Mouse (Mus musculus): ENCODE results near the gene Nfia.

Nfia gene

DNA sequence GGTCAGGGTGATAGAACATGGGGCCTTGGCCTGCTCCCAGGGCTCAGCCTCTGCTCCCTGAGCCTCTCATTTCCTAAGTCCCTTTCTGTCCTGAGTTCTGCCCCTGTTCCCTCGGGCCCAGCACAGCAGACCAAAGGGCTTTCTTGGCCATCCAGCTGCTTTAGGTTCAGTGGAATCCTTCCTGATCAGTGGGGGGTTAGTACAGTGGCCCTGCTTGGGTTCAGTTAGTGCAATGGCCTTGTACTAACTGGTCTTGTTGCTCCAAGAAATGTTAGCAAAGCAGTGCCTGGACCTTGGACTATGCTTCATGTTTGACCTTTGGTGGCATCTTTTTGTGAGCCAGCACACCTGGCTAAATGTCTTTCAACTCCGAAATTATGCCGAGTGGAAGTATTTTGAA lies 66.1 kb downstream of the Nfia start:
- no peak for DNase-seq (ENCODE audit: low spot score in 2 of 2)

- DNase-seq (ENCODE audit: low spot score in 2 of 2) = no peak
These were observed 67.0 kb downstream of the Nfia start for GRCm38 (mm10) chr4:97839406-97840101.

DNA sequence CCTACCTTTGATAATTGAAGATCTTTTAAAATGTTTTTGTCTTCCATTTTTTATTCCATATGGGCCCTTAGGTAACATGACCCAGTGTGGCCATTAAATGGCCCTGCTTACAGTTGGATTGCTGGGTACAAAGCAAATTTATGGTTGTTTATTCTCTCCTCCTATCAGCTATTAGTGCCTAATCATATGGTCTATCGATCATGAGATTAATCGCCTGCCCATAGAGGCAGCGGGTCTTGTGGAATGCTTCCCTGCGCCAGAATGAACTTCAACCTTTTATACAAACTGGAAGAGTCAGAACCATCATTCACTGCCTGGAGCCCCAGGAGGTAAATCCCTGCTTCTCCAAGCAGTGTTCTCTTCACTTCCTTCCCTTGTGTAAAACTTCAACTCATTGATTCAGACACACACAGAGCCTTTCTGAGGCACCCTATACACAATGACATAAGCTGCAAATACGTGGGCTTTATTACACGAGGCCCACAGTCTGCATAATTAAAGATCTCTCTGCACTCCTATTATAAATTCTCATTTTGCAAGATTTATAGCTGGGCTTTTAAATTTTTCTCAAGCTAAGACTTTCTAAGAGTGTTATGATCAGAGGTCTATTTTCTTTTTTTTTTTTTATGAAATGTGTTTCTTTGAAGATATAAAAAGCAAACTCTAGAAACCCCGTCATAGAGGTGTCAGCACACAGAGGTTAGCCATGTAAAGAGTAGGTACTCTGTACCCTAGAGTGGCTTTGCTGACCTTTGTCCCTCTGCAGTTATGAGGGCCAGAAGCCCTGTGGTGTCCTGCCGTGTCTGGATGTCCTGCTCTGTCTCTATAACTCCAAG lies 67.9 kb downstream of the Nfia start:
- DNase-seq (ENCODE audit: low spot score in 2 of 2) = no peak

GRCm38 (mm10) chr4:97841063-97841595 lies 68.6 kb downstream of the Nfia start:
- no peak for DNase-seq (ENCODE audit: low spot score in 2 of 2)

GRCm38 (mm10) chr4:97841745-97842144 lies 69.2 kb downstream of the Nfia start:
- no peak for DNase-seq (ENCODE audit: low spot score in 2 of 2)

DNA sequence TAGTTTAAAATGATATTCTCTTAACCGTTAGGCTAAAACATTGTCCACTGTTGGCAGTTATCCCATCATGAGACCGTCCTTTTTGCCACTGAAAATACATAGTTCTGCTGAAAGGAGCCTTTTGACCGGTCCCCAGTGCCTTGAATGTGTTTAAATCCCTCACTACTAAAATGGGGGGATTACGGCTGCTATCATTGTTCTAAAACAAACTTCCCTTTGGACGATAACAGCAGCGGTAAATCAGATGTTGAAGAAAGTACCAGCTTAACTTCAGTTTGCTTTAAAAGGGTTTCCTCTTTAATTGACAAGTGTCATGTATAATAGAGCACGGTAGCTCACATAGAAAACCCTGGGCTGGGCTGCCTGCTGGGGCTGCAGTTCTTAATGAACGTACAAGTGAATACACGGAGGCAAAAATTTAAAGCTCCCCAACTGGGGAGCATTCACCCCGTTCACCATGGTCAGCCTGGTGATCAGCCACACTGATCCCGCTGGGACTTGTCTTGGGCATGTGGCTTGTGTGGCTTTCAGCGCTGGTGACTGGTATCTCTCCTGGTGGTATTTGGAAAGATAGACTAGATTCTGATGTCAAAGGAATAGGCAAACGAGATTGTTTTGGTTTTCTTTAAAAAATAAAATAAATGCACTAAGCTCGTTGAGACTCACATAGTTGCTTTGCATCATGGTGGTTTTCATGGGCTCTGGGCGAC lies 71.6 kb downstream of the Nfia start:
- no peak for DNase-seq (ENCODE audit: low spot score in 2 of 2)

GRCm38 (mm10) chr4:97844899-97845298 lies 72.4 kb downstream of the Nfia start:
- no peak for DNase-seq (ENCODE audit: low spot score in 2 of 2)

GRCm38 (mm10) chr4:97847653-97848052 lies 75.1 kb downstream of the Nfia start:
- DNase-seq (ENCODE audit: low spot score in 2 of 2) = no peak

DNA sequence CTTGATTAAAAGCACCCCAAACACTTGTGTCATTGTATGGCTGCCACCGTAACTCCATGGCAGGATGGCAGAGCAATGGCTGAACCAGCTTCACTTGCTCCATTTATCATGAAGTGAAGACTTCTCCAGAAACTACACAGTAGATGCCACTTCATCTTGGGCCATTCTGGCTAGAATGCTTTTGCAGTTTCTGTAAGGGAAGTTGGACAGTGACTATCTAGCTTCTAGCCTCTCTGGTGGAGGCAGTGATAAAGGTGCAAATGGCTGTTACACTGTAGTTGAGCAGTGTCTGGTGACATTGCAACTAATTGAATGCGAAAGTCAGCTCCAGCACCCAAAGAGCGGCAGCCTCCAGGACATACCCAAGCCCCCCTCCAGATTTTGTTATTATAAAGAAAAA lies 78.5 kb downstream of the Nfia start:
- DNase-seq (ENCODE audit: low spot score in 2 of 2) = no peak

DNA sequence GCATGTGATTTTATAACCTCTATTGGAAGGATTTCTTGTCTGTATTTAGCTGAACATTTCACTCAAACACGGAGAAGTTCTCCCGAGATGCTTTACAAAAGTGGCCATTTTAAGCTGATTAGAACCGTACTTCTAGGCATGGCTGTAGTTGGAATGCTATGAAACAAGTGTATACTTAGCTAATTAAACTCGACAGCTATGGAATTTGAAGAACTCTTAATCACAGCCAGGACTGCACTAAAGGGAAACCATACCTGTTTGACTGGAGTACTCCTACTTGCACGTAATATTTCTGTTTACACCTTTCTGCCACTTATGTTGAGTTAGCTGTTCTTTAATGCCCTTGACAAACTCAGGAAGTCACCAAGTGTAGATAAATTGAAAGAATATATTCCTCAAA lies 79.2 kb downstream of the Nfia start:
- no peak for DNase-seq (ENCODE audit: low spot score in 2 of 2)

DNA sequence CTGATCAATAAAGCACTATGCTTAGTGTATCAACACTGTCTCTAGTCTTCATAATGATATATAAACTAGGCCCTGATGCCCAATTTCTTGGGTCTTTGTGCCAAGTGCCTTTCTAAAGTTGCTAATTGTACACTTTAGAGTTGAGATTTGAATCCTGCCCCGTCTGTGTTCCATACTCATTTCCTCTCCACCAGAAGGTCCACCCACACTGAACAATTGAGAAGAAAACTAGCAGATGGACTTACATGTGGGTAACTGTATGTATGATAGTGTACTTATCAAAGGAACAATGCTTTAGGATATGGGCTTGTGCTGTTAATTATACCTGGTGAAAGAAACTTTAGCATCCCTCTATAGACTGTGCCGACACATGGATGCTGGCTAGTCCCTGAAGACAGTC lies 80.1 kb downstream of the Nfia start:
- no peak for DNase-seq (ENCODE audit: low spot score in 2 of 2)

GRCm38 (mm10) chr4:97854779-97855178 lies 82.2 kb downstream of the Nfia start:
- no peak for DNase-seq (ENCODE audit: low spot score in 2 of 2)

DNA sequence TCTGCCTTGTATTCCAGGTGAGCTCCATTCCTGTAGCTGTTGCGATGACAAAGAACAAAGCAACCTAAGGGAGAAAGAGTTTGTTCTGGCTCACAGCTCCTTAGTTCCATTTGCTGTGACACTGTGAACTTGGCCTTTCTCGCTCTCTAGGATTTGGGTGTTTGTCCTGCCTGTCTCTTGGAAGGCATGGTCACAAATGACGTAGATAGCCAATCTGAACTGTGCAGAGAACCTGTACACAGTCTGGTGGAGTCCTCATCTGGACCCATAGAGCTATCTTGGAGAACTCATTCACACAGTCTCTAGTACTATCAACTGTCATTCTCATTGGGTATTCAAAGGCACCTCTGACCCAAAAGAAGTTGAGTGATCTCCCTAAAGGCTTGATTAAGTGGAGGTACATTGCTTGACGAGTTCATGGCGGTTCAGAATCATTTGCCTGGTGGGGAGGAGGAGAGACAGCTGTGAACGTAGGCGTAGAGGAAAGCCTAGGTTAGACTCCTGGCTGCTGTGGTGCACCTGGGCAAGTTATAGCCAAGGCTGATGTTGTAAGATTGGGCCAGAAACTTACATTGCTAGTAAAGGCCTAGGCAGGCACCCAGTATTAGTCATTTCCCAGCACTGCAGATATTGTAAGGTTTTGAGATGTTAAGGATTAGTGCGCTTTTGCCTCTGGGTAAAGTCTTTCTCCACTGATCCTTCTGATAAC lies 83.3 kb downstream of the Nfia start:
- no peak for DNase-seq (ENCODE audit: low spot score in 2 of 2)

DNA sequence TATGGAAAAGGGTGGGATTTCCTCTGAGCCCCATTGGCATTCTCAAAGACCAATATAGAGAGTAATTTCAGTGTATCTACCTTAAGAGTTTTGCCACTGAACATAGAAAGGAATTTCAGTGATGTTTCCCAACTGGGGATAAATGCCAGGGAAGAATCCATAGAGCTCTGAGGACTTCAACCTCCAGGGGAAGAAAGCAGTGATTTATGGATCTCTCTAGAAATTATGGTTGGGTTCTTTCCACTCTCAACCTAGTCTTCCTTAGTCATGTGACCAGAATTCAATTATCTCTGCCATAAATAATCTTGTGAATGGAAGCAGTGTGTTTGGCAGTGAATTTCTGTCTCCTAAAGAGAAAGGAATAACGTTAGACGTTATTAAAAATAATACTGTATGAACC lies 85.0 kb downstream of the Nfia start:
- no peak for DNase-seq (ENCODE audit: low spot score in 2 of 2)

DNA sequence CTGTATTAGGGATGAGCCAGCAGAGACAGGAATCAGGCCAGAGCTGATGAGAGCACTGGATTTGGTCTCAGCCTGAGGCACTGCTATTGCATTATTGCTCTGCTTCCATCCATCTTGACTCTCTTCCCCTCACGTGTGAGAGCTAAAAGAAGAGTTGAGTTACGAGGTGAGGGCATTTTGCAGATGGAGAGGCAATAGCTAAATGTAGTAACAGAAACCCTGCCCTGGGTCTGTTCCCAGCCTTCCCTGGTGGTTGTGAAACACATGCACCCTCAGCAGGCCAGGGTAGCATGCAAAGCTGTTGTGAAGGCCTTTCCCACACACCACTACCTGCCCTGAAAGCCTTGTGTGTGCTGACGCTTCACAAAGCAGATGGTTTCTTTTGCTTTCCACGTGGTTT lies 86.9 kb downstream of the Nfia start:
- DNase-seq (ENCODE audit: low spot score in 2 of 2) = no peak

GRCm38 (mm10) chr4:97860376-97860775 lies 87.8 kb downstream of the Nfia start:
- no peak for DNase-seq (ENCODE audit: low spot score in 2 of 2)

DNA sequence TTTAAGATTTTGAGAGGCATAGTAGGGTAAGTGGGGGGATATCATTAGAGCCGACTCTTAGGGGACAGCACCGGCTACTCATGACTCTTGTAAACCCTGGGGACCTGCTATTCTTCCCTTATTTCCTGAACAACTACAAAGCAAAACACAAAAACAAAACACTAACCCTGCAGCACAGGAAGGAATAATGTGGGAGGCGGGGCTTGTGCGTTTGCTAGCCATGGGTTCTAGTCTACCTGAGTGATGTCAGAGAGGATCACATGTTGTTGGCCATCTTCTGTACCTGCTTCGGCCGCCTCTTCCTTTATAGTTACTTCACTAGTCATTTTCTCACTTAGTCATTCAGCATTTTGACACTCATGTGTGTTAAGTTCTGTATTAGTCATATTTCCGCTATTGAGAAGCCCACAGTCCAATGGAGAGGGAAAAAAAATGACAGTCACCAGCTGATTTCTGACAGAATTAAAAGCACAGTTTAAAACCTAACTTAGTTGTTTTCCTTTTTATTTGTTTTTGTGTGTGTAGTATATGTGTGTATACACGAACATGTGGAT lies 88.3 kb downstream of the Nfia start:
- no peak for DNase-seq (ENCODE audit: low spot score in 2 of 2)

DNA sequence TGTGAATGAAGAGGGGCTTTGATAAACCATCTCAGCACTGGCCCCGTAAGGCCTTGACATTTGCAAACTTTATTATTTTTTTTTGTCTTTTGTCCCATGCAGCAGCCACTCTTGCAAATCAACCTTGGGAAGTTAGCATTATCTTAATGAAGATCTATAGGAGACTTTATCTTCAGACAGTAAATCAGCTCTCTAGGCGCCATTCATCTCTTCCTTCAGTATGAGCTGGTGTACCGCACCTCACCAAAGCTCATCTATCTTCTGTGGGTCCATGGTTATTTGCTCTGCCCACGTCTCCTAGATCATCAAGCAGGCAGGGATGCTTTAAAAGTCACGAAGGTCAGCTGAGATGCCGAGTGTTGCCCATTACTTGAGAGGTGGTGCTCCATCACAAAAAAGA lies 89.8 kb downstream of the Nfia start:
- no peak for DNase-seq (ENCODE audit: low spot score in 2 of 2)

DNA sequence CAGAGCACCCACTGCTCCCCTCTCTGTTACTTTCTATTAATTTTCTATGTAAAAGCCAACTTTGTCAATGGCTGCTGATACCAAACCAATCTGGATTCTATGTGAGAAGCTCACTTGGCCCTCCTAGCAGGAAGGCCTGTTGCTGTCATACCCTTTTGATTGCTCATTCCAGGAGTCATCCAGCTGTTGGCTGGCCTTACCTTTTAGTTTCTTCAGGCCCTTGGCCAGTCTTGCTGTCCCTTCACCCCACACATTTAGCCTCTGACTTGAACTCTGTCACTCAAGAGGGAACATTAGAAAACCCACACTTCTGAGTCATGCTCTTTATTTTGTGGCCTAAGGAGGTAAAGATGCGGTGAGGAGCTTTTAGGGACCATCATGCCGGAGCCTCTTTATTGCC lies 91.7 kb downstream of the Nfia start:
- no peak for DNase-seq (ENCODE audit: low spot score in 2 of 2)

- DNase-seq (ENCODE audit: low spot score in 2 of 2) = no peak
These were observed 92.9 kb downstream of the Nfia start for GRCm38 (mm10) chr4:97865410-97865953.

- DNase-seq (ENCODE audit: low spot score in 2 of 2) = no peak
These were observed 93.9 kb downstream of the Nfia start for GRCm38 (mm10) chr4:97866463-97866862.
